Mouse (Mus musculus): ENCODE results near the gene Cebpe. TPM values are rescaled to one million over a fixed set of nuclear protein-coding genes. Genes with fewer than 3 reads are reported as not detected.

Cebpe gene
- not detected in 2 replicates for polyA plus RNA-seq (2014; fragmentation: Nextera tagmentation; extraction: Ambion mirVana)

DNA sequence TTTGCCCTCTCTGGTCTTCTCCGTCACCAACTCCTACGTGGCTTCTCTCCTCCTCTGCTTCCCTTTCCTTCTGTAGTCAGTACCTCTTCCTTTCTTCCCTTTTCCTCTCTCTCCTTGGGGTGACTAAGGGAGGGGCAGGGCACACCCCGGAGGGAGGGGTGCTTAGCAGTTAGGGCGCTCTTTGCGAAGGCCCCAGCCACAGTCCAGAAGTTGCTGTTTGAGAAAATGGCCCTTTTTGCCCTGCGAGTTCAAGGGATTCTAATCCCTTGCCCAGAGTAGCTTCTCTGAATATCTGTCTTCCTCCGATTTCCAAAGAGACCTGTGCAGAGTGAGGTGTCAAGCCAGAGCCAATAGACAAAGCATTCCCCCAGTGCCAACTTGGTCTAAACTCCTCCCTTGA is at the start of gene Cebpe:
Gene Cebpe, minus strand, starts transcription at position 101 of the 400 bp plus-strand sequence.
- Histone ChIP-seq H3K4me1 (ENCODE audit: control insufficient read depth in 2 of 2, insufficient read depth in 2 of 2, low read length in 2 of 2) (peaks cover 12 to 19% of the 10 kb centered on the region in 2 experiments), H3K9ac (ENCODE audit: low read length) (no peak within 1 kb of the TSS), H3K9me3 (ENCODE audit: control insufficient read depth, low read length) (no peaks in the 10 kb centered on the region), H3K4me2 (ENCODE audit: low read length) (no peak within 1 kb of the TSS), H3K4me3 (ENCODE audit: control insufficient read depth in 1 of 2, insufficient read depth in 1 of 2, low read depth in 1 of 2, low read length in 2 of 2) (no peak within 1 kb of the TSS), H3K27ac (replicated peaks in 1 of 2; ENCODE audit: control insufficient read depth in 1 of 2, insufficient read depth in 1 of 2, low read depth in 2 of 2, low read length in 2 of 2) (no peak within 1 kb of the TSS), H3K36me3 (ENCODE audit: control insufficient read depth, insufficient read depth, low read length) (no peaks in the 10 kb centered on the region), H3K27me3 (ENCODE audit: control insufficient read depth, insufficient read depth, low read length) (no peaks in the 10 kb centered on the region)
- no peak for ATAC-seq (ENCODE audit: insufficient number of reproducible peaks, insufficient read depth, low FRiP score, low read depth)
- WGBS, result 82% methylated on average over 7 of the region's 7 CpGs

DNA sequence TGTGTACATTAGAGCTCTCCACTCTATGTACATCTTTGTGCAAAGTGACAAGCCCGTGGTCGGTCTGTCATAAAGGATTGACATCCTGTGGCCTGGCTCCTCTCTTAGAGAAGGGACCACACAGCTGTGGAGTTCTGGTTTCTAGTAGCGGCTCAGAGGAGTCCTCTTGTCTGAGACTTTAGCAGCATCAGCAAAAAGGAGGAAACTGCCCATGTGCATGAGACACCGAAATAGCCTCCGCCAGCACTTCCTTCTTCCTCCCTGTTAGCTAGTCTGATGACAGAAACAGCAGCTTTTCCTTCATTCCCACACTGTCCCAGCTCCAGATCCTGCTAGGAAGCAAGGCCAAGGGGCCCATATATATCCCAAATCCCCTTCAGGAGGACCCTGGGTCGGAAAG is 44.4 kb upstream of the Cebpe start:
- H3K4me1 ChIP-seq (ENCODE audit: control insufficient read depth in 2 of 2, insufficient read depth in 2 of 2, low read length in 2 of 2), result no peaks in the 10 kb centered on the region
- no peaks in the 10 kb centered on the region for H3K36me3 ChIP-seq (ENCODE audit: control insufficient read depth, insufficient read depth, low read length)
- no peaks in the 10 kb centered on the region for H3K9me3 ChIP-seq (ENCODE audit: control insufficient read depth, low read length)
- WGBS, result 66% methylated on average over 6 of the region's 6 CpGs
- no peak overlapping the region for H3K9ac ChIP-seq (ENCODE audit: low read length)
- H3K4me2 ChIP-seq (ENCODE audit: low read length), result no peak overlapping the region
- H3K4me3 ChIP-seq (ENCODE audit: control insufficient read depth in 1 of 2, insufficient read depth in 1 of 2, low read depth in 1 of 2, low read length in 2 of 2), result no peak overlapping the region
- no peak overlapping the region for H3K27ac ChIP-seq (replicated peaks in 1 of 2; ENCODE audit: control insufficient read depth in 1 of 2, insufficient read depth in 1 of 2, low read depth in 2 of 2, low read length in 2 of 2)
- no peaks in the 10 kb centered on the region for H3K27me3 ChIP-seq (ENCODE audit: control insufficient read depth, insufficient read depth, low read length)
- ATAC-seq (ENCODE audit: insufficient number of reproducible peaks, insufficient read depth, low FRiP score, low read depth), result no peak

DNA sequence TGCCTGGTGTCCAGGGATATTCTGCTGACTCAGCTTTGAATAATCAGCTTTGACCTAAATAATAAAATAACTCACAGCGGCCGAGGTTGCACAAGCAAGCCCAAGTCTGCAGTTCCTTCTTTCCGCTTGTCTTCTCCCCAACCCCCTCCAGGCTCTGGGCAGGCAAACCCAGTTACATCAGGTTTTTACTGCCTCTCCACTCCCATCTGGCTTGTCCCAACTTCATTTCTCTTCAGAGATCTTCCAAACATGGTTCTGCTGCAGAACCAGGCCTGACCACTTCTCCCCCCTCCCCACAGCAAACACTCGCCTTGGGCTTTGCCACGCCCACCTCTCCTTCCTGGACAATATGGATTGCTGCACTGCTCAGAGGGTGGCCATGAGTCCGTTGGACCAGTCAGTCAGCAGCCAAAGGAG is 42.6 kb upstream of the Cebpe start:
- H3K4me3 ChIP-seq (ENCODE audit: control insufficient read depth in 1 of 2, insufficient read depth in 1 of 2, low read depth in 1 of 2, low read length in 2 of 2), result no peak overlapping the region
- WGBS, result 50% methylated on average over 6 of the region's 6 CpGs
- no peaks in the 10 kb centered on the region for H3K27me3 ChIP-seq (ENCODE audit: control insufficient read depth, insufficient read depth, low read length)
- H3K4me2 ChIP-seq (ENCODE audit: low read length), result no peak overlapping the region
- no peak overlapping the region for H3K27ac ChIP-seq (replicated peaks in 1 of 2; ENCODE audit: control insufficient read depth in 1 of 2, insufficient read depth in 1 of 2, low read depth in 2 of 2, low read length in 2 of 2)
- ATAC-seq (ENCODE audit: insufficient number of reproducible peaks, insufficient read depth, low FRiP score, low read depth), result no peak
- no peaks in the 10 kb centered on the region for H3K4me1 ChIP-seq (ENCODE audit: control insufficient read depth in 2 of 2, insufficient read depth in 2 of 2, low read length in 2 of 2)
- H3K9ac ChIP-seq (ENCODE audit: low read length), result no peak overlapping the region
- H3K36me3 ChIP-seq (ENCODE audit: control insufficient read depth, insufficient read depth, low read length), result no peaks in the 10 kb centered on the region
- H3K9me3 ChIP-seq (ENCODE audit: control insufficient read depth, low read length), result no peaks in the 10 kb centered on the region

DNA sequence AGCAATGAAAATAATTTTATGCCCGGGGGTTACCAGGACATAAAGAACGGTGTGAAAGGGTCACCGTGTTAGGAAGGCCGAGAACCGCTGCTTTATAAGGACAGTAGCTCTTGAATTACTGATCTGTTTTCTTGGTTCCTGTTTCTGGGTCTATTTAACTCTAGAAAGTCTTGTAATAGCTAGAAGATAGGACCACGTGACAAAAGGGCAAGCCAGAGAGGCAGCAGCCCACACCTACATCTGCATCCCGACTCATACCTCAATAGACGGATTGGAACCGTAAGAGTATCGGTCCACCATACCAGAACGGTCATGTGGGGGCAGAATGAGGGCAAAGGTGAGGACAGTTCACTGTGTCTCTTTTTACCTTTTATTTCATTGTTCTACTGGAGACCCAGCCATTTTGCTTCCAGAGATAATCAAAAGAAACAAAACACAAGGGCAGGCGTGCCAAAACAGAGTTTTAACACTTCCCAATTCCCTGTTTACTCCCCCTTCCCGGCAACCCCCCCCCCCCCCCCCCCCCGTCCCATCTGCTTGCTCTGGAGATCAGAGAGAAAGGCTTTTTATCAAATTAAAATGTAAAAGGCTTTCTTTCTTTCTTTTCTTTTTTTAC is 42.1 kb upstream of the Cebpe start:
- Histone ChIP-seq H3K9me3 (ENCODE audit: control insufficient read depth, low read length) (no peaks in the 10 kb centered on the region), H3K4me1 (ENCODE audit: control insufficient read depth in 2 of 2, insufficient read depth in 2 of 2, low read length in 2 of 2) (no peaks in the 10 kb centered on the region), H3K27me3 (ENCODE audit: control insufficient read depth, insufficient read depth, low read length) (no peaks in the 10 kb centered on the region), H3K4me3 (ENCODE audit: control insufficient read depth in 1 of 2, insufficient read depth in 1 of 2, low read depth in 1 of 2, low read length in 2 of 2) (no peak overlapping the region), H3K36me3 (ENCODE audit: control insufficient read depth, insufficient read depth, low read length) (no peaks in the 10 kb centered on the region), H3K4me2 (ENCODE audit: low read length) (no peak overlapping the region), H3K27ac (replicated peaks in 1 of 2; ENCODE audit: control insufficient read depth in 1 of 2, insufficient read depth in 1 of 2, low read depth in 2 of 2, low read length in 2 of 2) (no peak overlapping the region), H3K9ac (ENCODE audit: low read length) (no peak overlapping the region)
- ATAC-seq (ENCODE audit: insufficient number of reproducible peaks, insufficient read depth, low FRiP score, low read depth), result no peak
- WGBS, result 85% methylated on average over 12 of the region's 14 CpGs

GRCm38 (mm10) chr14:54752938-54753337 is 41.0 kb upstream of the Cebpe start:
- Histone ChIP-seq H3K9ac (ENCODE audit: low read length) (no peak overlapping the region), H3K4me2 (ENCODE audit: low read length) (no peak overlapping the region), H3K9me3 (ENCODE audit: control insufficient read depth, low read length) (no peaks in the 10 kb centered on the region), H3K27me3 (ENCODE audit: control insufficient read depth, insufficient read depth, low read length) (no peaks in the 10 kb centered on the region), H3K4me3 (ENCODE audit: control insufficient read depth in 1 of 2, insufficient read depth in 1 of 2, low read depth in 1 of 2, low read length in 2 of 2) (no peak overlapping the region), H3K36me3 (ENCODE audit: control insufficient read depth, insufficient read depth, low read length) (no peaks in the 10 kb centered on the region), H3K27ac (replicated peaks in 1 of 2; ENCODE audit: control insufficient read depth in 1 of 2, insufficient read depth in 1 of 2, low read depth in 2 of 2, low read length in 2 of 2) (no peak overlapping the region), H3K4me1 (ENCODE audit: control insufficient read depth in 2 of 2, insufficient read depth in 2 of 2, low read length in 2 of 2) (peaks cover 0 to 4% of the 10 kb centered on the region in 2 experiments; a peak in 1 of 4 replicates)
- 65% methylated on average over 6 of the region's 6 CpGs for WGBS
- no peak for ATAC-seq (ENCODE audit: insufficient number of reproducible peaks, insufficient read depth, low FRiP score, low read depth)

GRCm38 (mm10) chr14:54751768-54752167 is 39.8 kb upstream of the Cebpe start:
- H3K27me3 ChIP-seq (ENCODE audit: control insufficient read depth, insufficient read depth, low read length), result no peaks in the 10 kb centered on the region
- WGBS, result 73% methylated on average over 1 of the region's 1 CpGs
- no peak overlapping the region for H3K4me2 ChIP-seq (ENCODE audit: low read length)
- H3K4me1 ChIP-seq (ENCODE audit: control insufficient read depth in 2 of 2, insufficient read depth in 2 of 2, low read length in 2 of 2), result peaks cover 0 to 4% of the 10 kb centered on the region in 2 experiments; a peak in 1 of 4 replicates
- H3K27ac ChIP-seq (replicated peaks in 1 of 2; ENCODE audit: control insufficient read depth in 1 of 2, insufficient read depth in 1 of 2, low read depth in 2 of 2, low read length in 2 of 2), result no peak overlapping the region
- no peak overlapping the region for H3K9ac ChIP-seq (ENCODE audit: low read length)
- ATAC-seq (ENCODE audit: insufficient number of reproducible peaks, insufficient read depth, low FRiP score, low read depth), result no peak
- no peaks in the 10 kb centered on the region for H3K9me3 ChIP-seq (ENCODE audit: control insufficient read depth, low read length)
- no peak overlapping the region for H3K4me3 ChIP-seq (ENCODE audit: control insufficient read depth in 1 of 2, insufficient read depth in 1 of 2, low read depth in 1 of 2, low read length in 2 of 2)
- H3K36me3 ChIP-seq (ENCODE audit: control insufficient read depth, insufficient read depth, low read length), result no peaks in the 10 kb centered on the region

DNA sequence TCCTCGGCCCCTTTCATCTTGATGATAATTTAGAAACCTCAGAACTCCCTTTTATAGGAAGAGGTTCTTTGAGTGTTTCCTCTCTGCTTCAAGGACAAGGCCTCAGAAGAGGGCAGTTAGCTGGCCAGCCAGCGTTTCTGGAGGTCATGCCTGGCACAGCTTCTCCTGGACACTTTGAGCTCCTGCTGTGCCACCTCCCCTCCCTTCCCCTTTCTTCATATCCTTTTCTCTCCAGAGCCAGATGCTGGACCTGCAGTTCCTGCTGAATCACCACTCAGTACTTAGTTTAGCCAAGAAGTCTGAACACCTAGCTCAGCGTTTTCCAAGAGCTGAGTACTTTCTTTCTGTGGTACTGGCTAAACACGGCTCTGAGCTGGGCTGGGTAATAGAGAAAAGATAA is 37.3 kb upstream of the Cebpe start:
- no peak overlapping the region for H3K4me2 ChIP-seq (ENCODE audit: low read length)
- no peak overlapping the region for H3K27ac ChIP-seq (replicated peaks in 1 of 2; ENCODE audit: control insufficient read depth in 1 of 2, insufficient read depth in 1 of 2, low read depth in 2 of 2, low read length in 2 of 2)
- ATAC-seq (ENCODE audit: insufficient number of reproducible peaks, insufficient read depth, low FRiP score, low read depth), result no peak
- no peak overlapping the region for H3K4me3 ChIP-seq (ENCODE audit: control insufficient read depth in 1 of 2, insufficient read depth in 1 of 2, low read depth in 1 of 2, low read length in 2 of 2)
- H3K4me1 ChIP-seq (ENCODE audit: control insufficient read depth in 2 of 2, insufficient read depth in 2 of 2, low read length in 2 of 2), result peaks cover 6 to 16% of the 10 kb centered on the region in 2 experiments; a peak in 3 of 4 replicates
- no peak overlapping the region for H3K9ac ChIP-seq (ENCODE audit: low read length)
- H3K9me3 ChIP-seq (ENCODE audit: control insufficient read depth, low read length), result no peaks in the 10 kb centered on the region
- no peaks in the 10 kb centered on the region for H3K27me3 ChIP-seq (ENCODE audit: control insufficient read depth, insufficient read depth, low read length)
- H3K36me3 ChIP-seq (ENCODE audit: control insufficient read depth, insufficient read depth, low read length), result no peaks in the 10 kb centered on the region
- 55% methylated on average over 4 of the region's 4 CpGs for WGBS
